9 mouse cellular contexts compared by ENCODE assay signal in genomic region chr13:36724533-36725470, GRCm38 (mm10). TPM values are rescaled to one million over a fixed set of nuclear protein-coding genes. Genes with fewer than 3 reads are reported as not detected.
DNase-seq lines count a peak whose midpoint lies in the region; ATAC-seq lines count a peak whose summit lies in the region.
"Had no signal": no experiment of that assay in that cellular context is flagged by ENCODE, and none has a peak within 500 bp of the region (broad histone marks: within the 10 kb centered on the region; RNA-seq: fewer than 3 reads in every experiment).

No protein-coding gene starts in this region.

- peak overlapping the region; percentile 53 for H3K4me3 ChIP-seq in heart, embryonic 10.5 days
- peak overlapping the region; percentile 20 for H3K4me3 ChIP-seq in forebrain, embryonic 14.5 days (ENCODE audit: low read depth, low read length)
- H3K4me3 ChIP-seq in intestine, embryonic 16.5 days (ENCODE audit: low read length), result peak overlapping the region; percentile 11
- peak overlapping the region; percentile 12; the same call in 1 of the 2 replicates for H3K4me3 ChIP-seq in liver, embryonic 13.5 days (replicated peaks)

- no peaks in the 10 kb centered on the region for H3K36me3 ChIP-seq in heart, embryonic 10.5 days
- H3K36me3 ChIP-seq in forebrain, embryonic 14.5 days (ENCODE audit: control insufficient read depth, insufficient read depth, low read length), result no peaks in the 10 kb centered on the region
- H3K36me3 ChIP-seq in intestine, embryonic 16.5 days (ENCODE audit: control insufficient read depth, insufficient read depth, low read length), result no peaks in the 10 kb centered on the region
- H3K36me3 ChIP-seq in liver, embryonic 13.5 days, result no peaks in the 10 kb centered on the region

- peak; percentile 79 for ATAC-seq in forebrain, embryonic 14.5 days
- ATAC-seq in intestine, embryonic 16.5 days, result no peak
- no peak for ATAC-seq in liver, embryonic 13.5 days (ENCODE audit: low read depth)
- no peak for ATAC-seq in megakaryocyte progenitor cell, adult 5-6 weeks (replicated peaks; ENCODE audit: poor library complexity)

- H3K4me2 ChIP-seq in forebrain, embryonic 14.5 days (ENCODE audit: low read length), result peak overlapping the region; percentile 50
- H3K4me2 ChIP-seq in intestine, embryonic 16.5 days (ENCODE audit: low read depth, low read length), result peak overlapping the region; percentile 33; the same call in 1 of the 2 replicates
- peak overlapping the region; percentile 38 for H3K4me2 ChIP-seq in liver, embryonic 13.5 days

- no peak overlapping the region for H3K27ac ChIP-seq in heart, embryonic 10.5 days
- H3K27ac ChIP-seq in forebrain, embryonic 14.5 days (ENCODE audit: low read depth, low read length), result peak overlapping the region; percentile 87
- H3K27ac ChIP-seq in intestine, embryonic 16.5 days (ENCODE audit: low read length), result no peak overlapping the region
- H3K27ac ChIP-seq in liver, embryonic 13.5 days, result no peak overlapping the region

- H3K9ac ChIP-seq in forebrain, embryonic 14.5 days (ENCODE audit: low read length), result peak overlapping the region; percentile 53
- H3K9ac ChIP-seq in intestine, embryonic 16.5 days (ENCODE audit: low read depth, low read length), result no peak overlapping the region
- H3K9ac ChIP-seq in liver, embryonic 13.5 days, result no peak overlapping the region

- no peaks in the 10 kb centered on the region for H3K9me3 ChIP-seq in heart, embryonic 10.5 days
- H3K9me3 ChIP-seq in forebrain, embryonic 14.5 days (replicated peaks; ENCODE audit: control insufficient read depth, low read length), result no peaks in the 10 kb centered on the region
- no peaks in the 10 kb centered on the region for H3K9me3 ChIP-seq in intestine, embryonic 16.5 days (ENCODE audit: control insufficient read depth, low read length)
- no peaks in the 10 kb centered on the region for H3K9me3 ChIP-seq in liver, embryonic 13.5 days (replicated peaks)

- 1% methylated on average over 40 of the region's 40 CpGs for WGBS in heart, embryonic 10.5 days
- WGBS in forebrain, embryonic 14.5 days, result 4% methylated on average over 40 of the region's 40 CpGs
- 12% methylated on average over 40 of the region's 40 CpGs for WGBS in intestine, embryonic 16.5 days
- 1% methylated on average over 40 of the region's 40 CpGs for WGBS in liver, embryonic 13.5 days (ENCODE audit: insufficient replicate concordance)

- DNase-seq in heart, embryonic 10.5 days (ENCODE audit: low spot score), result no peak
- no peak for DNase-seq in heart, adult 8-10 months (ENCODE audit: low spot score)
- DNase-seq in cerebellum, adult 11 months, result peak; percentile 81
- DNase-seq in forebrain, embryonic 14.5 days (ENCODE audit: low spot score), result peak; percentile 91
- DNase-seq in liver, embryonic 13.5 days, result no peak
- DNase-seq in right cerebral cortex, postnatal 25 days, result peak; percentile 68

- H3K27me3 ChIP-seq in heart, embryonic 10.5 days (ENCODE audit: insufficient read depth, poor library complexity, severe bottlenecking), result peaks cover 97% of the 10 kb centered on the region
- peaks cover 34% of the 10 kb centered on the region for H3K27me3 ChIP-seq in forebrain, embryonic 14.5 days (replicated peaks; ENCODE audit: control insufficient read depth, insufficient read depth, low read length)
- peaks cover 46% of the 10 kb centered on the region for H3K27me3 ChIP-seq in intestine, embryonic 16.5 days (replicated peaks; ENCODE audit: control insufficient read depth, insufficient read depth, low read length)
- H3K27me3 ChIP-seq in liver, embryonic 13.5 days, result peaks cover 94% of the 10 kb centered on the region

- H3K4me1 ChIP-seq in heart, embryonic 10.5 days, result peaks cover 28% of the 10 kb centered on the region
- H3K4me1 ChIP-seq in forebrain, embryonic 14.5 days (ENCODE audit: control insufficient read depth, insufficient read depth, low read length), result peaks cover 10% of the 10 kb centered on the region; the same call in 1 of the 2 replicates
- peaks cover 5% of the 10 kb centered on the region; the same call in 1 of the 2 replicates for H3K4me1 ChIP-seq in intestine, embryonic 16.5 days (ENCODE audit: control insufficient read depth, insufficient read depth, low read length)
- peaks cover 12% of the 10 kb centered on the region; the same call in 1 of the 2 replicates for H3K4me1 ChIP-seq in liver, embryonic 13.5 days (replicated peaks)

RNA-seq across cellular contexts. Expression of gene Nrn1, which starts 10.1 kb away (rescaled TPM):
- polyA plus RNA-seq in heart, embryonic 10.5 days (2016; fragmentation: Nextera tagmentation; extraction: Ambion mirVana), result 1.7 and 3.8 TPM in 2 replicates
- total RNA-seq in heart, adult 8-10 months (2022), result 1 to 10 TPM; 3.6 to 5.1 (median 4.2) TPM
- 56.5 and 58.6 TPM in 2 replicates for polyA plus RNA-seq in forebrain, embryonic 14.5 days (2014; fragmentation: Nextera tagmentation; extraction: Ambion mirVana)
- 75.3 and 96.3 TPM in 2 replicates for polyA plus RNA-seq in intestine, embryonic 16.5 days (2015; fragmentation: Nextera tagmentation; extraction: Ambion mirVana)
- 10.0 and 10.4 TPM in 2 replicates for polyA plus RNA-seq in liver, embryonic 13.5 days (2015; fragmentation: Nextera tagmentation; extraction: Ambion mirVana)
- not detected in 2 replicates for total RNA-seq in megakaryocyte progenitor cell, adult 5-6 weeks (2015)
- not detected in 2 replicates for total RNA-seq in megakaryocyte progenitor cell, adult 5-6 weeks (2017)
- total RNA-seq: neutrophil, adult 5-6 weeks had no signal

Comparison
In these comparisons a context has a peak if more than half of its experiments do, and no peak if none do; other contexts are left out.
1. DNase-seq: peak in cerebellum, adult 11 months (single experiment), forebrain, embryonic 14.5 days (single experiment) and right cerebral cortex, postnatal 25 days (single experiment); none in heart, embryonic 10.5 days (single experiment), heart, adult 8-10 months (single experiment) and liver, embryonic 13.5 days (single experiment).
2. Peak in every context shown above with its lines, with median percentiles within 50 percentile points of each other: H3K4me3 ChIP-seq and H3K4me2 ChIP-seq.